ENCODE assay signal across 26 mouse cellular contexts in the genomic region with DNA sequence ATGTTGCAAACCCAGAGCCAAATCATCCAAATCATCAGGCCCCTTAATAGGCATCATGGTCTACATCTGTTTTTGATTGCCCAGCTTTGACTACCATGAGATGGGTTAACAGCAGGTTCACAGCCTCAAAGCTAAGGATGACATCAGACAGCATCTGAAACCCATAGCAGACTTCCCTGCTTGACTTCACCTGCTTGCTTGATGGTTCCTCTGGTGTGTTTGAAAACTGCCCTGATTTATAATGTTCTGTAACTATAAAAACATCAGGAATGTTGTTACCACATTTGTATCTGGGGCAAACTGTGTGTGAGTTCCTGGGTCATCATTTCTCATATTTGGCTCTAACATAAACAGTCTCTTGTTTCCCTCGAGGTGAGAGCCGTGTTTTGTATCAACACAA. TPM values are rescaled to one million over a fixed set of nuclear protein-coding genes. Genes with fewer than 3 reads are reported as not detected.
DNase-seq lines count a peak whose midpoint lies in the region; ATAC-seq lines count a peak whose summit lies in the region.
"Had no signal": no experiment of that assay in that cellular context is flagged by ENCODE, and none has a peak within 500 bp of the region (broad histone marks: within the 10 kb centered on the region; RNA-seq: fewer than 3 reads in every experiment).

No protein-coding gene starts in this region.

- 20% methylated on average over 2 of the region's 2 CpGs for WGBS in limb, embryonic 12.5 days
- WGBS in limb, embryonic 10.5 days = 41% methylated on average over 2 of the region's 2 CpGs
- WGBS in forebrain, embryonic 12.5 days = 80% methylated on average over 2 of the region's 2 CpGs

- H3K4me3 ChIP-seq in limb, embryonic 12.5 days (replicated peaks) = no peak overlapping the region
- H3K4me3 ChIP-seq in limb, embryonic 10.5 days = no peak overlapping the region
- no peak overlapping the region for H3K4me3 ChIP-seq in forebrain, embryonic 12.5 days (replicated peaks)
- H3K4me3 ChIP-seq: embryonic facial prominence, embryonic 15.5 days; erythroblast, embryonic 14.5 days; forebrain, embryonic 10.5 days; forebrain, embryonic 15.5 days; heart, adult 2 months; heart, embryonic 15.5 days; hindbrain, embryonic 10.5 days had no signal

- no peaks in the 10 kb centered on the region for H3K4me1 ChIP-seq in limb, embryonic 12.5 days (replicated peaks)
- H3K4me1 ChIP-seq in limb, embryonic 10.5 days = peaks cover 7% of the 10 kb centered on the region; the same call in 1 of the 2 replicates
- no peaks in the 10 kb centered on the region for H3K4me1 ChIP-seq in forebrain, embryonic 12.5 days
- H3K4me1 ChIP-seq: embryonic facial prominence, embryonic 15.5 days; forebrain, embryonic 10.5 days; forebrain, embryonic 15.5 days; heart, embryonic 15.5 days; hindbrain, embryonic 10.5 days had no signal

- H3K9ac ChIP-seq in limb, embryonic 12.5 days (replicated peaks) = no peak overlapping the region
- H3K9ac ChIP-seq in forebrain, embryonic 12.5 days = no peak overlapping the region
- H3K9ac ChIP-seq: embryonic facial prominence, embryonic 15.5 days; forebrain, embryonic 15.5 days; heart, embryonic 15.5 days; hindbrain, embryonic 14.5 days had no signal

- H3K9me3 ChIP-seq in limb, embryonic 12.5 days = no peaks in the 10 kb centered on the region
- H3K9me3 ChIP-seq in limb, embryonic 10.5 days (replicated peaks) = no peaks in the 10 kb centered on the region
- H3K9me3 ChIP-seq in forebrain, embryonic 12.5 days = no peaks in the 10 kb centered on the region
- H3K9me3 ChIP-seq: embryonic facial prominence, embryonic 15.5 days; forebrain, embryonic 10.5 days; forebrain, embryonic 15.5 days; heart, embryonic 15.5 days; hindbrain, embryonic 10.5 days had no signal

- DNase-seq in embryo, embryonic 11 days = peak; percentile 7
- no peak for DNase-seq in embryo, embryonic 10 days (ENCODE audit: low spot score)
- no peak for DNase-seq in limb, embryonic 10.5 days (ENCODE audit: low spot score)
- DNase-seq in 3T3-L1 (ENCODE audit: low read depth, low spot score) = peak; percentile 2
- DNase-seq in hindlimb bud, embryonic 11.5 days (ENCODE audit: extremely low spot score, low read depth, low spot score) = peak; percentile 30
- no peak for DNase-seq in ovary, postnatal 36 days (ENCODE audit: low spot score)
- DNase-seq: adrenal gland, postnatal 14 days; cerebellum, adult 11-12 months; cerebellum, adult 9-10 months; cerebellum, postnatal 25 days; gastrocnemius, postnatal 14 days; heart, adult 2 months; heart, postnatal 14 days had no signal

- H3K4me2 ChIP-seq in limb, embryonic 12.5 days = no peak overlapping the region
- H3K4me2 ChIP-seq in forebrain, embryonic 12.5 days = no peak overlapping the region
- H3K4me2 ChIP-seq: embryonic facial prominence, embryonic 15.5 days; forebrain, embryonic 15.5 days; heart, embryonic 11.5 days; heart, embryonic 15.5 days; hindbrain, embryonic 14.5 days had no signal

- no peak overlapping the region for H3K27ac ChIP-seq in limb, embryonic 12.5 days
- no peak overlapping the region for H3K27ac ChIP-seq in limb, embryonic 10.5 days
- no peak overlapping the region for H3K27ac ChIP-seq in forebrain, embryonic 12.5 days
- H3K27ac ChIP-seq: embryonic facial prominence, embryonic 15.5 days; forebrain, embryonic 10.5 days; forebrain, embryonic 15.5 days; heart, adult 2 months; heart, embryonic 15.5 days; hindbrain, embryonic 10.5 days; hindbrain, embryonic 14.5 days had no signal

- no peaks in the 10 kb centered on the region for H3K36me3 ChIP-seq in limb, embryonic 12.5 days
- H3K36me3 ChIP-seq in limb, embryonic 10.5 days = no peaks in the 10 kb centered on the region
- no peaks in the 10 kb centered on the region for H3K36me3 ChIP-seq in forebrain, embryonic 12.5 days (replicated peaks)
- H3K36me3 ChIP-seq: embryonic facial prominence, embryonic 15.5 days; forebrain, embryonic 10.5 days; forebrain, embryonic 15.5 days; heart, embryonic 15.5 days; hindbrain, embryonic 10.5 days had no signal

- 0 out of 2 replicates have a peak, but pooled peaks have one; percentile 37 for ATAC-seq in limb, embryonic 12.5 days (ENCODE audit: insufficient number of reproducible peaks, insufficient read depth, low FRiP score, low TSS enrichment, low read depth)
- ATAC-seq in forebrain, embryonic 12.5 days (ENCODE audit: low FRiP score) = no peak
- ATAC-seq: activated CD4-positive, CD25-positive, alpha-beta regulatory T cell, adult 4 months; forebrain, embryonic 15.5 days; Patski had no signal

- H3K27me3 ChIP-seq in limb, embryonic 12.5 days = no peaks in the 10 kb centered on the region
- 0 out of 2 replicates have a peak, but pooled peaks cover under 1% of the 10 kb centered on the region for H3K27me3 ChIP-seq in limb, embryonic 10.5 days (ENCODE audit: low read depth, poor library complexity, severe bottlenecking)
- no peaks in the 10 kb centered on the region for H3K27me3 ChIP-seq in forebrain, embryonic 12.5 days
- H3K27me3 ChIP-seq: CH12.LX; embryonic facial prominence, embryonic 15.5 days; forebrain, embryonic 15.5 days; heart, embryonic 15.5 days had no signal

RNA-seq across cellular contexts. Expression of a gene that starts 55.2 kb away (rescaled TPM):
- 1.5 and 1.8 TPM in 2 replicates for polyA plus RNA-seq in limb, embryonic 12.5 days (2016; fragmentation: Nextera tagmentation; extraction: Ambion mirVana)
- polyA plus RNA-seq in limb, embryonic 10.5 days (2016; fragmentation: Nextera tagmentation; extraction: Ambion mirVana) = 0.31 and 0.58 TPM in 2 replicates
- polyA plus RNA-seq in forebrain, embryonic 12.5 days (2016; fragmentation: Nextera tagmentation; extraction: Ambion mirVana) = 0.55 and 1.4 TPM in 2 replicates
- polyA plus RNA-seq: erythroblast, embryonic 14.5 days; Patski had no signal

Comparison
In these comparisons a context has a peak if more than half of its experiments do, and no peak if none do; other contexts are left out.
1. DNase-seq: peak in embryo, embryonic 11 days (single experiment), 3T3-L1 (single experiment) and hindlimb bud, embryonic 11.5 days (single experiment); none in embryo, embryonic 10 days (single experiment), limb, embryonic 10.5 days (single experiment) and ovary, postnatal 36 days (single experiment).